Mouse (Mus musculus) lung, postnatal 4 days (tissue): Measurements from ENCODE around the gene Tnks2.
"Not testable (repeated sequence)": the region's sequence is repeated elsewhere in the genome, so short reads cannot be mapped to it uniquely, and the experiment has no call there.

Experiments used
- DNase-seq, 2 experiments: peaks; one replicate each; pipeline ENCODE4 v3.0.0; 2021

Gene Tnks2

GRCm38 (mm10) chr19:36827650-36828049 is 6.4 kb upstream of the Tnks2 start:
- no peak for DNase-seq

- DNase-seq, result no peak
These were observed 5.7 kb upstream of the Tnks2 start for GRCm38 (mm10) chr19:36828322-36828721.

GRCm38 (mm10) chr19:36832951-36833787 is 863 bp upstream of the Tnks2 start:
- peak; percentile 54 to 62 for DNase-seq

GRCm38 (mm10) chr19:36834532-36835431 is 750 bp downstream of the Tnks2 start:
- peak in 1 of 2 experiments; percentile 63 for DNase-seq

GRCm38 (mm10) chr19:36836035-36836434 is 2.0 kb downstream of the Tnks2 start:
- no peak for DNase-seq

- DNase-seq, result no peak
These were observed 6.3 kb downstream of the Tnks2 start for GRCm38 (mm10) chr19:36840301-36840700.

GRCm38 (mm10) chr19:36843866-36844265 is 9.8 kb downstream of the Tnks2 start:
- DNase-seq, result no peak

- no peak for DNase-seq
These were observed 11.9 kb downstream of the Tnks2 start for GRCm38 (mm10) chr19:36845924-36846323.

GRCm38 (mm10) chr19:36853831-36854230 is 19.8 kb downstream of the Tnks2 start:
- no peak for DNase-seq

- DNase-seq, result no peak
These were observed 23.8 kb downstream of the Tnks2 start for GRCm38 (mm10) chr19:36857851-36858250.

- no peak for DNase-seq
These were observed 26.4 kb downstream of the Tnks2 start for GRCm38 (mm10) chr19:36860393-36860792.

- no peak for DNase-seq
These were observed 31.9 kb downstream of the Tnks2 start for GRCm38 (mm10) chr19:36865905-36866304.

- DNase-seq, result no peak
These were observed 33.4 kb downstream of the Tnks2 start for GRCm38 (mm10) chr19:36867416-36867815.

- DNase-seq, result not testable (repeated sequence)
These were observed 34.6 kb downstream of the Tnks2 start for GRCm38 (mm10) chr19:36868675-36869074.

GRCm38 (mm10) chr19:36874651-36875050 is 40.6 kb downstream of the Tnks2 start:
- DNase-seq, result no peak

- DNase-seq, result no peak
These were observed 43.3 kb downstream of the Tnks2 start for GRCm38 (mm10) chr19:36877329-36877728.

- no peak for DNase-seq
These were observed 44.9 kb downstream of the Tnks2 start for GRCm38 (mm10) chr19:36878743-36879495.

- peak in 1 of 2 experiments; percentile 40 for DNase-seq
These were observed 49.1 kb downstream of the Tnks2 start for GRCm38 (mm10) chr19:36883119-36883518.

- DNase-seq, result no peak
These were observed 52.3 kb downstream of the Tnks2 start for GRCm38 (mm10) chr19:36886316-36886715.

GRCm38 (mm10) chr19:36887706-36888105 is 53.7 kb downstream of the Tnks2 start:
- DNase-seq, result no peak

- no peak for DNase-seq
These were observed 57.7 kb downstream of the Tnks2 start for GRCm38 (mm10) chr19:36891746-36892145.

GRCm38 (mm10) chr19:36896791-36897569 is 62.9 kb downstream of the Tnks2 start:
- no peak for DNase-seq
